Mouse (Mus musculus) heart, adult 18-20 months (tissue): ENCODE measurements around the gene Kank1. TPM values are rescaled to one million over a fixed set of nuclear protein-coding genes. Genes with fewer than 3 reads are reported as not detected.
"Not testable (repeated sequence)": the region's sequence is repeated elsewhere in the genome, so short reads cannot be mapped to it uniquely, and the experiment has no call there.

ENCODE experiments used
- DNase-seq, 2 experiments: peaks; one replicate each; pipeline ENCODE4 v3.0.0; 2021 to 2022; ENCODE audit warnings: mixed read lengths in 1 of 2
- total RNA-seq, 2 experiments: library from RNA; stranded (reverse); gene quantifications; 2 replicates each; pipeline ENCODE4 v1.2.3; 2021

The Kank1 gene
- total RNA-seq, 2 experiments from 2014 or later, result 37.2 to 38.1 TPM

- DNase-seq, result no peak
Observed at GRCm38 (mm10) chr19:25438246-25438645, 201.5 kb downstream of the Kank1 start.

GRCm38 (mm10) chr19:25439807-25440206, 203.0 kb downstream of the Kank1 start:
- no peak for DNase-seq

GRCm38 (mm10) chr19:25440736-25441135, 204.0 kb downstream of the Kank1 start:
- DNase-seq, result no peak

GRCm38 (mm10) chr19:25445054-25445453, 208.3 kb downstream of the Kank1 start:
- DNase-seq, result peak; percentile 72 to 86

GRCm38 (mm10) chr19:25445842-25446241, 209.1 kb downstream of the Kank1 start:
- DNase-seq, result no peak

GRCm38 (mm10) chr19:25446683-25447082, 209.9 kb downstream of the Kank1 start:
- no peak for DNase-seq

GRCm38 (mm10) chr19:25447373-25447772, 210.6 kb downstream of the Kank1 start:
- DNase-seq, result no peak

GRCm38 (mm10) chr19:25450869-25451629, 214.3 kb downstream of the Kank1 start:
- DNase-seq, result peak; percentile 55 to 68

- DNase-seq, result no peak
Observed at GRCm38 (mm10) chr19:25453146-25453545, 216.4 kb downstream of the Kank1 start.

- no peak for DNase-seq
Observed at GRCm38 (mm10) chr19:25460760-25461159, 224.0 kb downstream of the Kank1 start.

- DNase-seq, result no peak
Observed at GRCm38 (mm10) chr19:25461553-25462320, 225.0 kb downstream of the Kank1 start.

GRCm38 (mm10) chr19:25475806-25476205, 239.0 kb downstream of the Kank1 start:
- DNase-seq, result not testable (repeated sequence)

- no peak for DNase-seq
Observed at GRCm38 (mm10) chr19:25479152-25479669, 242.4 kb downstream of the Kank1 start.

GRCm38 (mm10) chr19:25480820-25481219, 244.0 kb downstream of the Kank1 start:
- DNase-seq, result no peak

Other genes starting within 250 kb of the Kank1 start
- gene Dock8, start 237.4 kb upstream of the Kank1 start, total RNA-seq, result 10 to 100 TPM; 21.3 to 31.6 TPM